Mouse (Mus musculus) cortical plate, adult 2 months (tissue): ENCODE measurements at regions not wholly inside any gene's neighbourhood (a gene's known extent, or its start where the extent isn't known, plus 50 kb on each side); places are given as distances from the start of the nearest gene placed in this dataset.

Experiments
- CTCF ChIP-seq: fragments of 200-500 bp; IDR thresholded peaks from 2 replicates; pipeline ENCODE4 v1.5.1; 2011; ENCODE audit warnings: mild to moderate bottlenecking, control low read depth, low read length; ENCODE audit not compliant: insufficient read depth; ENCODE audit errors: extremely low read depth
- POLR2A ChIP-seq: fragments of 200-500 bp; IDR thresholded peaks from 2 replicates; pipeline ENCODE4 v1.6.1; 2011; ENCODE audit warnings: mild to moderate bottlenecking, low read length, control low read depth; ENCODE audit not compliant: insufficient read depth; ENCODE audit errors: extremely low read depth

DNA sequence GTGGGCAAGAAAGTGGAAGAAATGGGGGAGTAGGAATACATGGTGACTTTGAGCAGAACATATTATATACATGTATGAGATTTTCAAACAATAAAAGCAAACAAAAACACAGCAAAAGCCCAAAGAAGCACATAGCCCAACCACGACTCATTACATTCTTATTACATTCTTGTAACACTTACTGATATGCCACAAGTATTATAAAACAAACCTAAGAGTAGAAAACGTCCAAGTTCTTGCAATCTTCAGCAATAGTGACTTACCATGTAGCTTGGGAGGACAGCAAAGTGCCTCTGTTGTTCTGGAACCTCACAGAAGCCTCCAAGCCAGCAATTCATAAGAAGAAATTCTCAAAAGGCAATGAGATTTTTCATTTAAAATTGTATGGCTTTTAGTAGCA lies 326.8 kb downstream of the Pax3 start:
- TF ChIP-seq CTCF, result no peak
- no peak for TF ChIP-seq POLR2A
